Mouse (Mus musculus): ENCODE data around the gene Tmem102.

The Tmem102 gene

GRCm38 (mm10) chr11:69791420-69791819 lies 14.0 kb downstream of the Tmem102 start:
- no peak for DNase-seq (ENCODE audit: low spot score in 2 of 2)

- DNase-seq (ENCODE audit: low spot score in 2 of 2) = no peak
Measured at GRCm38 (mm10) chr11:69789431-69789830, 16.0 kb downstream of the Tmem102 start.

- DNase-seq (ENCODE audit: low spot score in 2 of 2) = no peak
Measured at GRCm38 (mm10) chr11:69787306-69787705, 18.1 kb downstream of the Tmem102 start.

- DNase-seq (ENCODE audit: low spot score in 2 of 2) = no peak
Measured at GRCm38 (mm10) chr11:69784793-69785272, 20.6 kb downstream of the Tmem102 start.

DNA sequence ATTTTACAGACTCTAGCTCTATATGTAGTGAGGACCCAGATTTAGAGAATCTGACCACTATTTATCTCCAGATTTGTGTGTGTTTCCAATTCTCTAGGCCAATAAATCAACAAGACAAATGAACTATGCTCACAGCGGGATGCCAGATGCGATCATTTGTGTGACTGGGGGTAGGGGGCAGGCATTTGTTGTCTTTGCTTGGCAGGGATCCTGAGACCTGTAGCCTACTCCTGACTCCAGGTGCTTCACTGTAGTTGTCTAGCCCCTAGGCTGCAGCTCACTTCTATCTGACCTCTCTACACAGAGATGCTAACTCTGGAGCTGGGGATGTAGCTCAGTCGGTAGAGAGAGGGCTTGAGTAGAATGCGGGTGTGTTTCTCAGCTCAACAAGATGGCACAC lies 23.6 kb downstream of the Tmem102 start:
- no peak for DNase-seq (ENCODE audit: low spot score in 2 of 2)

GRCm38 (mm10) chr11:69778985-69779384 lies 26.4 kb downstream of the Tmem102 start:
- no peak for DNase-seq (ENCODE audit: low spot score in 2 of 2)

DNA sequence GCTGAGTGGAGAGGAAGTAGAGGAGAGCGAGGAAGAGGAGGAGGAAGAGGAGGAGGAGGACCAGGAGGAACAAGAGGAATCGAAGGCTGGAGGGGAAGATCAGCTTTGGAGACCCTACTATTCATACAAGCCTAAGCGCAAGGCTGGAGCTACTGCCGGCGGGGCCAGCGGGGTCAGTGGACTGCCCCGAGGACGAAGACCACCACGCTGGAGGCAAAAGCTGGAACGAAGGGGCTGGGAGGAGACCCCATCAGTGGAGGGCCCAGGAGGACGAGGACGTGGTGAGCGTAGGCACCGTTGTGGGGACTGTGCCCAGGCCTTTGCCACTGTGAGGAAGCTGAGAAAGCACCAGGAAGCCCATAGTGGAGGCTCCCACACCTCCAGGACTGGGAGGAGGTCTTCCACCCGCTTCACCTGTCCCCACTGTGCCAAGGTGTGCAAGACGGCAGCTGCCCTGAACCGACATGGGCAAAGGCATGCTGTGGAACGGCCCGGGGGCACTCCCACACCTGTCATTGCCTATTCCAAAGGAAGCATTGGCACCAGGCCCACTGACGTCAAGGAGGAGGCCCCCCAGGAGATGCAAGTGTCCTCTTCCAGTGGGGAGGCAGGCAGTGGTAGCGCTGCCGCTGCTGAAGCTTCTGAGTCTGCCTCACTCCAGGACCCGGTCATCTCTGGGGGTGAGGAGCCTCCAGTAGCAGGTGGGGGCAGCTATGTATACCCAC lies 27.0 kb downstream of the Tmem102 start:
- DNase-seq (ENCODE audit: low spot score in 2 of 2) = no peak

DNA sequence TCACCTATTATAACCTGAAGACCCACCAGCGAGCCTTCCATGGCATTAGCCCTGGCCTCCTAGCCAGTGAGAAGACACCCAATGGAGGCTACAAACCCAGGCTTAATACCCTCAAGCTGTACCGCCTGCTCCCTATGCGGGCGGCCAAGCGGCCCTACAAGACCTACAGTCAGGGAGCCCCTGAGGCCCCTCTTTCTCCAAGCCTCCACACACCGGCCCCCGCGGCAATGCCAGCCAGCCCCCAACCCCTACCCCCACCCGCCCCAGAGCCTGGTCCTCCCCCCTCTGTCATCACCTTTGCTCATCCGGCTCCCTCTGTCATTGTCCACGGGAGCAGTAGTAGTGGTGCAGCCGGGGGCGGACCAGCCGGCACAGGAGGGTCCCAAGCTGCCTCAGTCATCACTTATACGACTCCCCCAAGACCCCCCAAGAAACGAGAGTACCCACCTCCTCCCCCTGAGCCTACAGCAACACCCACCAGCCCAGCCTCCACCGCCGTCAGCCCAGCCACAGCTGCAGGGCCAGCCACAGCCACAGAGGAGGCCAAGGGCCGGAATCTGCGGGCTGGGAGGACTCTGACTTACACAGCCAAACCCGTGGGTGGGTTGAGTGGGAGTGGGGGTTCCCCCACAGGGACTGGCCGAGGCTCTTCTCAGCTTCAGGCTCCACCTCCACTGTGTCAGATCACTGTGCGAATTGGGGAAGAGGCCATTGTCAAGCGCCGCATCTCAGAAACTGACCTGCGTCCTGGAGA lies 27.7 kb downstream of the Tmem102 start:
- peak in 1 of 2 experiments; percentile 43 for DNase-seq (ENCODE audit: low spot score in 2 of 2)

DNA sequence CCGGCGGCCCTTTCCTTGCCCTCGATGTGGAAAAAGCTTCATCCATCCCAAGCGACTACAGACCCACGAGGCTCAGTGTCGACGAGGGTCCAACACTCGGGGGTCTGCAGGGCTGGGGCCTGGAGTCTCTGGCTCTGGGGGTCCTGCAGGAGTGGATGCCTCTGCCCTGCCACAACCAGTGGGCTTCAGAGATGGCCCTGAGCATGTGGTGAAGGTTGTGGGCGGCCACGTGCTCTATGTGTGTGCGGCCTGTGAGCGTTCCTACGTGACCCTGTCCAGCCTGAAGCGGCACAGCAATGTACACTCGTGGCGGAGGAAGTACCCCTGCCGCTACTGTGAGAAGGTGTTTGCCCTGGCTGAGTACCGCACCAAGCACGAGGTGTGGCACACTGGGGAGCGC lies 28.9 kb downstream of the Tmem102 start:
- no peak for DNase-seq (ENCODE audit: low spot score in 2 of 2)

DNA sequence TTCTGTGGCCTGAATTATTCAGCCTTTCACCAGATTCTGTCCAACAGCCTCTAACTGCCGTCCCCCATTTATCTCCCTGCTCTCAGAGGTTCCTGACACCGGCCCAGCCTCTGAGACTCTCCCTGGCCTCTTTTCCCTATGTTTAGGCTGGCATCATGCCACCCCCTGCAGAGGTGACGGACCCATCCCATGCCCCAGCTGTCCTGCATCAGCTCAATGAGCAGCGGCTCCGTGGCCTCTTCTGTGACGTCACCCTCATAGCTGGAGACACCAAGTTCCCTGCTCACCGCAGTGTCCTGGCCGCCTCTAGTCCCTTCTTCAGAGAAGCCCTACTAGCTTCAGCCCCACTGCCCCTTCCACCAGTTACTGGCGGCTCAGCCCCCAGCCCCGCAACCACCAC lies 29.7 kb downstream of the Tmem102 start:
- no peak for DNase-seq (ENCODE audit: low spot score in 2 of 2)

DNA sequence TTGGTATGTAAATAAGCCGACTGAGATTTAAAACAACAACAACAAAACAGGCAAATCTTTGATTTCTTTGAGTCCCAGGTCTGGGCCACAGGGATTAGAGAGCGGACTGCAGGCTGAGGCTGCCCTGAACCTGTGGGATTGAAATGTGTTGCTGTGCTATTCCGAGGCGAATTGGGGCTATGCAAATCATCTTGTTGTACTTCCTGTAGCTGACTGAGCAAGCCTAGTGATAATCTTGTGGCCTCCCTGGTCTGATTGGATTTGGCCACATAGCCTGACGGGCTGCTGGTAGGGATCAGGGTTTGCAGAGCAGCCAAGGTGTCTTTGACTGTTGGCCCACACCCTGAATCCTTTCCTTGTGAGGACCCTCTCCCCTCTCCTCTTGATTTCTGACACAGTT lies 30.5 kb downstream of the Tmem102 start:
- no peak for DNase-seq (ENCODE audit: low spot score in 2 of 2)

DNA sequence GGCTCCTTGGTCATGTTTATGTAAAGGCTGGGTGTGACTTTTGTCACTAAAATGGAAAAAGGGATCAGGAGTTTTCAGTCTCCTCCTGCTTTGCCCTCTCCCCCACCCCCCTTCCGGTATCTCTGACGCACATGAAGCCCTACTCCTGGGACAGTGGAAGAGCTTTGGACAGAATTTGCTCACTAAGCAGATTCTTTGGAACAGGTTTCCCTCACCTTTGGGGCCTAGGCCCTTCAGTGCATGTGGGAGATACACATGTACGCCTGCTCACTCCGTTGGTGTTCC lies 37.9 kb downstream of the Tmem102 start:
- DNase-seq (ENCODE audit: low spot score in 2 of 2) = no peak

DNA sequence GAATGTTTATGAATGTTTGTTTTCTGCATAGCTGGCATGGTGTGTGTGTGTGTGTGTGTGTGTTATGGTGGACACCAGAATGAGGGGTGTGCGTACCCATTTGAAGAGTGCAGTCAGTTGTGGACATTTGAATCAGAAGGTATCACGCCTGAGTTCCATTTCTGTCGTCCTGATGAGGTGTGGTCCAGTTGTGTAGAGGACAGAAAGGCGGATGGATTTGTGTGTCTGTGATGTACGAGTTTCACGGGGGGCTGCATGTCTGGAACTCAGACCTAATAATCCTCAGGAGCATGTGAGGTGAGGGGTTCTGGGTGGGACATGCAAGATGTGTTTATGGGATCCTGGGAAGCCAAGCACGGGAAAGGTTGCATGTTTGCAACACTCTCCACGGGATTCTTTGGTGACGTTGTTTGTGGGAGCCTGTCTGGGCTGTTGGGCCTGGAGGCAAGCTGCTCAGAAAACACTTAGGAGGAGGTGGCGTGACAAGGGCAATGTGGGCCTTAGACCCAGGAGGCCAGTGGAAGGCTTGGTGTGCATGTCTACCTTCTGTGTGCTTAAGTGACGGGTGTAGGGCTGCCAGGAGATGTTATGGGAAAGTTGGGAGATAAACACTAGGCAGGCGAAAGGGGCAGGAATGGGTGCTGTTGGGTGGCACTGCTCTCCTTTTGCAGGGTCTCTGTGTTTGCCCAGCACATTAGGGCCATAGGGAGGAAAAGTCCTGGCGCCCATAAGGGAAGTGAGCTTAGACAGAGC lies 38.4 kb downstream of the Tmem102 start:
- DNase-seq (ENCODE audit: low spot score in 2 of 2) = no peak

- DNase-seq (ENCODE audit: low spot score in 2 of 2) = peak; percentile 63 to 73
Measured at GRCm38 (mm10) chr11:69766126-69766609, 39.3 kb downstream of the Tmem102 start.

DNA sequence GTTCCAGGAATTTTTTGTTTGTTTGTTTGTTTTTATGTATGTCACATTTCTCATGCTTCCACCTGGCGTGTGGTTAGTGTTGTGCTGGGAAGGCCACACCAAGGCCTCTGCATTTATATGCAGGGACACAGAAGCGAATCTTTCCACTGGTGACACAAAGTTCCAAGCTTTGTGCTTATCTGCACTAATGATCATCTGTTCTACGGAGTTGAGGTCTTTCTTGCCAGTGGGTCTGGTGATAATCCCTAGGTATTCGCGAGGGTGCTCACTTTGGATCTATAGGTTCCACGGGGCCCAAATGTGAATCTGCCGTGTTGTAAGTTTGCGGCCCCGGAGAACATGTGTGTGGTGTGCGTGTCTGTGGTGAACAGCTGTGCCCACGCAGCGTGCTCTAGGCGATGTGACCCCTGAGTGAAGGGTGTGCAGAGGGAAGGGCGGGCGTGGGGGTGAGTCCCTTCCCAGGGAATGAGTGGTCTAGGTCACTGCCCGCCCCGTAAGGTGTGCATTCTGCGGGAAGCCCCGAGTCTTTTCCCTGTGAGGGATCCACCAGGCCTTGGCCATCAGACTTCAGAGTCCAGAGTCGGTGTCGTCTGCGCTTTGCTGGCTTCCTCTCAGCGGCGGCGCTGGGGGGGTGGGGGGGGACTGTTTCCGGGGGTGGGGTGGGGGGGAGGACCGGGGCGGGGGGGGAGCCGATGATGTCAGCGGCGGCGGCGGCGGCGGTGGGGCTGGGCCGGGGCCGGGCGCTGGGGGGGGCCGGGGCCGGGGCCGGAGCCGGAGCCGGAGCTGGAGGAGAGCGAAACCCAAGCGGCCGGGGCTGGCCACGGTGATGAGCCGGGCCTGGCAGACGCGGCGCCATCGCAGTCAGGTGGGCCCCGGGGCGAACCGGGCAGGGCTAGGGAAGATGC lies 40.0 kb downstream of the Tmem102 start, which contains the start of gene Zbtb4:
Gene Zbtb4, plus strand, starts transcription at position 692 of the 905 bp plus-strand sequence.
- peak; percentile 43 to 45 for DNase-seq (ENCODE audit: low spot score in 2 of 2)

GRCm38 (mm10) chr11:69763551-69763950 lies 41.9 kb downstream of the Tmem102 start:
- DNase-seq (ENCODE audit: low spot score in 2 of 2) = no peak

GRCm38 (mm10) chr11:69761868-69762267 lies 43.6 kb downstream of the Tmem102 start, which contains the start of gene Slc35g3:
Slc35g3 (minus strand) TSS chr11:69761968.
- no peak for DNase-seq (ENCODE audit: low spot score in 2 of 2)

DNA sequence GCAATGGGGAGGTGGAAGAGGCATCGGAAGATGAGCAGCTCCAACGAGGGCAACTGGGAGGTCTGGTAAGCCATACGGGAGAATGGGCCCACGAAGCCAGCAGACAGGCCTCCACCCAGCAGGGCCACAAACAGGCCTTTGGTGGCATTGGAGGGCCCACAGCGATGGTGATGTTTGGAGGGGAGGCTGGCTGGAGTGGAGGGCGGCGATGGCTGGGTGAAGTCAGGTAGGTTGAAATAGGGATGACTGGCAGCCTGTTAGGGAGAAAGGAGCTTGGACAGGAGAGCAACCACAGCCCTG lies 44.6 kb downstream of the Tmem102 start:
- DNase-seq (ENCODE audit: low spot score in 2 of 2) = no peak

DNA sequence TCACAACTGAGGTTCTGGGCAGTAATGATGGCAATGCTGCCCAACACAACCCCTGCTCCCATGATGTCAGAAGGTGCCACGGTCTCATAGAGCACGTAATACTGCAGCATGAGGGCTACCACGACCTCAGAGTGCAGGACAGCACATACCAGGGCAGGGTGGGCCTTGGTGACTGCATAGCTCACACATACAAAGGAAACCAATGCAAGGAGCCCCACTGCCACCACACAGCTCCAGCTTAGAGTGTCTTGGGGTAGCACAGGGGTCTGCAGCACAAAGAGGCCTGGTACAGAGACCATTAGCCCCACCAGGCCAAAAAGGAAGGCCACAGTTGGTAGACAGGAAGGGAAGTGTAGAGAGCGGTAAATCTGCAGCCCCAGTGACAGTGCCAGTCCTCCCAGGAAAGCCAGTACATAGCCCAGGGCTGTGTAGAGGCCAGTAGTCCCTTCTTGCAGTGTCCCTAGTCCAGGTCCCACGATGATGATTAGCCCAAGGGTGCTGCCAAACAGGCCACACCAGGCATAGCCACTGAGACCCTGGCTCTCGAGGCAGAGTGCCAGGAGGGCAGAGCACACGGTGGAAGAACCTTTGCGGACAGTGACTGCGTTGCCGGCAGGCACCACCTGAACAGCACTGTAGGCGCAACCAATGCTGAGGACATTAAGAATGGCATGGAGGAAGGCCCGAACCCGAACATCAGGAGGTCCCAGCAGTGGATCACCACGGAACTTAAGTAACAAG lies 45.1 kb downstream of the Tmem102 start:
- no peak for DNase-seq (ENCODE audit: low spot score in 2 of 2)

GRCm38 (mm10) chr11:69758971-69759721 lies 46.3 kb downstream of the Tmem102 start:
- peak in 1 of 2 experiments; percentile 77 for DNase-seq (ENCODE audit: low spot score in 2 of 2)
